8 mouse cellular contexts compared by ENCODE assay signal in genomic region chr10:79854801-79855541, GRCm38 (mm10). TPM values are rescaled to one million over a fixed set of nuclear protein-coding genes. Genes with fewer than 3 reads are reported as not detected.
DNase-seq lines count a peak whose midpoint lies in the region; ATAC-seq lines count a peak whose summit lies in the region.

No protein-coding gene starts in this region.

- peak; percentile 12 for ATAC-seq in lung, embryonic 16.5 days (ENCODE audit: low read depth)

- peak overlapping the region; percentile 99 for H3K9ac ChIP-seq in lung, embryonic 16.5 days (ENCODE audit: low read length)

- H3K4me2 ChIP-seq in lung, embryonic 16.5 days (ENCODE audit: low read depth, low read length) = peak overlapping the region; percentile 85

- H3K4me3 ChIP-seq in lung, embryonic 16.5 days (ENCODE audit: low read length) = peak overlapping the region; percentile 93

- no peaks in the 10 kb centered on the region for H3K9me3 ChIP-seq in lung, embryonic 16.5 days (ENCODE audit: control insufficient read depth, low read length)

- peaks cover 47% of the 10 kb centered on the region for H3K4me1 ChIP-seq in lung, embryonic 16.5 days (replicated peaks; ENCODE audit: control insufficient read depth, insufficient read depth, low read length)

- WGBS in lung, embryonic 16.5 days = 0% methylated on average over 83 of the region's 83 CpGs

- H3K27me3 ChIP-seq in lung, embryonic 16.5 days (ENCODE audit: control insufficient read depth, insufficient read depth, low read depth, low read length) = no peaks in the 10 kb centered on the region

- H3K27ac ChIP-seq in lung, embryonic 16.5 days (ENCODE audit: low read length) = peak overlapping the region; percentile 100

- DNase-seq in 3134 (ENCODE audit: extremely low read depth, insufficient read length, low spot score) (peak; percentile 83), NIH3T3 (ENCODE audit: low read depth) (peak; percentile 82)
- peak; percentile 59 to 67 for DNase-seq in cerebellum, postnatal 36 days
- peak; percentile 69 to 71 for DNase-seq in heart, adult 18-20 months
- peak; percentile 80 for DNase-seq in kidney, adult 18-20 months
- peak; percentile 71 for DNase-seq in retina, postnatal 7 days (ENCODE audit: low read depth, low spot score)
- no peak for DNase-seq in frontal cortex, postnatal 14 days (ENCODE audit: low spot score in 2 of 2)

- H3K36me3 ChIP-seq in lung, embryonic 16.5 days (ENCODE audit: control insufficient read depth, insufficient read depth, low read length) = peaks cover 16% of the 10 kb centered on the region

RNA-seq across cellular contexts. Expression of gene Ptbp1, which starts 0.7 kb away (rescaled TPM):
- 10 to 100 TPM; 35.8 to 39.9 TPM for total RNA-seq in heart, adult 18-20 months (2021)
- 344 and 371 TPM in 2 replicates for polyA plus RNA-seq in lung, embryonic 16.5 days (2015; fragmentation: Nextera tagmentation; extraction: Ambion mirVana)

RNA-seq across cellular contexts. Expression of gene Prtn3, which starts 19.3 kb away (rescaled TPM):
- not detected for total RNA-seq in heart, adult 18-20 months (2021)
- 3.0 and 4.0 TPM in 2 replicates for polyA plus RNA-seq in lung, embryonic 16.5 days (2015; fragmentation: Nextera tagmentation; extraction: Ambion mirVana)

RNA-seq across cellular contexts. Expression of gene Plppr3, which starts 19.5 kb away (rescaled TPM):
- total RNA-seq in heart, adult 18-20 months (2021) = under 1 TPM; 0.12 to 0.18 TPM
- polyA plus RNA-seq in lung, embryonic 16.5 days (2015; fragmentation: Nextera tagmentation; extraction: Ambion mirVana) = 22.6 and 26.4 TPM in 2 replicates

RNA-seq across cellular contexts. Expression of gene Elane, which starts 31.1 kb away (rescaled TPM):
- not detected for total RNA-seq in heart, adult 18-20 months (2021)
- polyA plus RNA-seq in lung, embryonic 16.5 days (2015; fragmentation: Nextera tagmentation; extraction: Ambion mirVana) = 0.26 and 1.2 TPM in 2 replicates

RNA-seq across cellular contexts. Expression of gene Misp, which starts 34.2 kb away (rescaled TPM):
- total RNA-seq in heart, adult 18-20 months (2021) = under 1 TPM; 0.42 to 0.67 TPM
- polyA plus RNA-seq in lung, embryonic 16.5 days (2015; fragmentation: Nextera tagmentation; extraction: Ambion mirVana) = 10.6 and 13.5 TPM in 2 replicates

Comparison
In these comparisons a context has a peak if more than half of its experiments do, and no peak if none do; other contexts are left out.
1. DNase-seq: peak in 3134 (single experiment), NIH3T3 (single experiment), cerebellum, postnatal 36 days (2 of 2), heart, adult 18-20 months (2 of 2), kidney, adult 18-20 months (single experiment) and retina, postnatal 7 days (single experiment); none in frontal cortex, postnatal 14 days (0 of 2).